Comparison of ENCODE assay signal across 8 mouse cellular contexts in the genomic region with DNA sequence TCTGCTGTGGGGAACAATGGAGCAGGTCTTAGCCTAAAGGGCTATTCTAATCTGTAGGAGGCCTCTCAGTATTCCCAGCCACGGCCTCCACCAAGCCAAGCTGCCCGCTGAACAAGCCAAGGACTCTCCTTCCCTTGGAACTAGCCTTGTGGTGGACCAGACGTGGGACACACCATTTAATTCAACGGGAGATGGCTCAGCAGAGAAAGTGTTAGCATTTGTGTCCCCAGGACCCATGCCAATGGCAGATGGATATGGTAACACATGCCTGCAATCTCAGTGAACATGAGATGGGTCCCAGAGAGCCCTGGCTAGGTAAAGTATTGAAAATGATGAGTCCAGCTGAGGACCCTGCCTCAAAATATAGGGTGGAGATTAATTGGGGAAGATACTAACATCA.
"Had no signal": no experiment of that assay in that cellular context is flagged by ENCODE, and none has a peak within 500 bp of the region (broad histone marks: within the 10 kb centered on the region; RNA-seq: fewer than 3 reads in every experiment).

No protein-coding gene starts in this region.

- DNase-seq: kidney, adult 11 months; kidney, postnatal 10 days; kidney, postnatal 4 days; lung, embryonic 14.5 days; lung, postnatal 10 days; right cerebral cortex, postnatal 14 days; thymus, adult 18-20 months; thymus, postnatal 14 days had no signal
